Mouse (Mus musculus): ENCODE measurements around the gene Arhgef12. TPM values are rescaled to one million over a fixed set of nuclear protein-coding genes. Genes with fewer than 3 reads are reported as not detected.
A peak's percentile ranks its signal among the peaks of the same experiment; 100 is the strongest.

The Arhgef12 gene
- total RNA-seq, 2 experiments from 2014 or later, result 161 to 206 TPM

DNA sequence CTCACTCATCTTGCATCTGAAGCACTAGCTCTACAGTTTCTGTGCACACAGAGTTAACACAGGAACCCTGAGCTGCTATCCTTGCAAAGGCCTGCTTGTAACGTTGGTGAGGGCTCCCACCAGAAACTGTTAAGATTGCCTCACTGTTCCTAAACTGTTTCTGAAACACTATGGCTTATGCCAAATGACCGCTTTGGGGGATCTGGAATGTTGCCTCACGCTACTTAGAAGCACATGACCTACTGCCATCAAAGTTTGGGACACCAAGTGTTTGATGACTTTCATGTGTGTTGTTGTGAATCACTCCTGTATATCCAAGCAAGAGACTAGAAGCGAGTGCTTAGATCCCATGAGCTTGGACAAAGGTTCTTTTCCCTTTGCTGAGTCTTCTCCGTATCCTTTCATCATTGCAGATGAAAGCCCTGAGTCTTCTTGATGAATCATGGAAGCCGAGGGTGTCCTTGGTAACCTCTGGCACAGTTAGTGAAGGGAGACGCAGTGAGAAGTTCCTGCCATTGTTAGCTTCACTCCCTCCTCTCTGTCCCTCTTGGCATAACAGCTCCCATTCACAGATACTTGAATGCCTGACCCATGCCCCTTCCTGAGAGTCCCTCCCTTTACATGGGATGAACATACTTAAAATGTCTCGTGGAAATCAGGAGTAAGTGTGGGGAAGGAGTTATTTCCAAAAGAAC lies 3.4 kb upstream of the Arhgef12 start:
- ATAC-seq (replicated peaks; ENCODE audit: low FRiP score, poor library complexity, severe bottlenecking), result no peak

DNA sequence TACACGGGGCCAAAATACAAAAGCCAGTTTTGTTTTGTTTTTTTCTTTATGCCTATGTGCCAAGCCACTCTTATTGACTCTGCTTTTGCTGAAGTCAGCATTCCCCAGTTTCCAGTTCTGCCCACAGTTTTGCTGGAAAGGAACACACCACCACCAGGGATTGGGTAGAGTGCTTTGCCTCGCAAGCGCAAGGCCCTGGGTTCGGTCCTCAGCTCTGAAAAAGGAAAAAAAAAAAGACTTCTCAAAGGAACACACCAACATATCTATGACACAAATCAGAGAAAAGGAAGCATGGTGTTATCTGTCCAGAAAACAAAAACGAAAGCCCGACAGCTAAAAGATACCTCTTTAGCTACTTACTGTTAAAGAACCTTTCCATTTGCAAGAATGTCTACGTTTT lies 2.1 kb upstream of the Arhgef12 start:
- ATAC-seq (replicated peaks; ENCODE audit: low FRiP score, poor library complexity, severe bottlenecking), result no peak

DNA sequence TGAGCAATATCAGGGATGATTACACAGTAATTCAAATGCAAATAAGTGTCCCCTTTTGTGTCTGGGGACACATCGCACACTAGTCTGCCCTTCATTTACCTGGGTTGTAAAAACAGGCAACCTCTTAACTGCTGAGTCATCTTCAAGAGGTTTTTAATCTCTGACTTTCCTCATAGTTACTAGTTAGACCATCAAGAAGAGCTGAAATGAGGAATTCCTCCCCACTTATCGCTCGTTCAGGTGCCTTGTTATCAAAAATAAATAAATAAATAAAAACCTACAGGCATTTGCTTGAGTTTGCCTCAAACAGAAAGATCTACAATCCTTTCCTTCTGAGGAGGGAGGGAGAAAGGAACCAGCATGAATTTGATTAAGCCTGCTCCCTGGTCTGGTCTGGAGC lies 1.7 kb upstream of the Arhgef12 start:
- no peak for ATAC-seq (replicated peaks; ENCODE audit: low FRiP score, poor library complexity, severe bottlenecking)

DNA sequence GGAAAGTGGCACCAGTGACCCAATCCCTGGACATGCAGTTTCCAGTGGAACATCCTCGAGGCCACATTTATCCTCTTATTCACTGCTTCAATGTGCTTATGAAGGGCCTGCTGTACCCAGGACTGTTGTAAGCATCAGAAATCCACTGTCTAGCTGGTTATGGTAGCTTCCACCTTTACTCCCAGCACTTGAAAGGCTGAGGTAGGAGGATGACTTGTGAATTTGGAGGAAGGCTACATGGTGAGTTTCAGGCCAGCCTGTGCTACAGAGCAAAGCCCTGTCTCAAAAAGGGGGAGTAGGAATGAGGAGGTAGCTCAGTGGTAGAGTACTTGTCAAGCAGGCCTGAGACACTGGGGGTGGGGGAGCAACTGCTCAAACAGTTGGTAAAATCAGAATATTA lies 1.0 kb upstream of the Arhgef12 start:
- no peak for ATAC-seq (replicated peaks; ENCODE audit: low FRiP score, poor library complexity, severe bottlenecking)

DNA sequence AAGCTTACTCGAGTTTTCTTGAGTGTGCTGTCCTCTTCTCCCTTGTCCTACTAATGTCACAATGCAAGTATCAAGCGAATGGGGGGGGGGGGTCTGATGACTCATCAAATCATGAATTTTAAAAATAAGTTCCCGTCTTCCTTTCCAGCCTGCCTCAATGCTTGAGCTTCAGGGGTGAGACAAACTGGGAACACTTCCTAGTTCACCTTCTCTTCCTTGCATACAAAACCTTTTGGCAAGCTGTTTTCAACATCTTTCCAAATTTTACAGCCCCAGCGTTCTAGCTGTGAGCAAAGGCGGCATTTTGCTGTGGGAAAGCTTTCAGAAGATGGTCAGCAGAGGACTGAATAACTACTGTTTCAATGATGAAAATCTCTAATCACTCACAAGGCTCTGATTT lies 516 bp upstream of the Arhgef12 start:
- ATAC-seq (replicated peaks; ENCODE audit: low FRiP score, poor library complexity, severe bottlenecking), result no peak

DNA sequence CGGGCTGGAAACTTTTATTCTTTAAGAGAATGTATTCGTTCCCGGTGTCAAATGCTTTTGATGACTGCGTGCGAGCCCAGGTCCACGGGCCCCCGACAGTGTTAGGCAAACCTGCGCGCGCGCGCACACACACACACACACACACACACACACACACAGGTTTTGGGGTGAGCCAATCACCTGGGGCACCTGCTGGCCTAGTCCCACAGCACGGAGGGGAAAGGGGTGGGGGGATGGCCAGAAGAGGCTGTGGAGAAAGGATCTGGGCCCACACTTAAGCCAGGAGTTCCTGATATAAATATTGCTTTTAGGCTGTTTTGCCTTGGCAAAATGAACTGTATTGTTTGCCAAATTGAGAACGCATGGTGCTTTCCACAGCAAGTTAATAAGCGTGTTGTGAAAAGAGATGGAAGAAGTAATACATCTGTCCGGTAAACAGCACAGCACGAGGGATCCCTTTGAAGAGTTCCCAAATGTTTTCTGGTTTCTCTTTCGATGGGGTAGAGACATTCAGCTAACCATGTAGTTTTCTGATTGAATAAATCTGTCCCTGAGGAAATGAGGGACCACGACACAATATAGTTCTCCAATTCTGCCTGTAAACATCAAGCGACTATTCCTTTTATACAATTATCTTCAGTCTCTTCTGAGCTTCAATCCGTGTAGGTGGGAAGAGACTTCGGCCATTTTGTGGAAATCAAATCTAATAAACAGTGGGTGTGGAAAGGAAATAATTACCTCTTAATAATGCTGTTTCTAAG lies 433 bp downstream of the Arhgef12 start:
- ATAC-seq (replicated peaks; ENCODE audit: low FRiP score, poor library complexity, severe bottlenecking), result no peak

DNA sequence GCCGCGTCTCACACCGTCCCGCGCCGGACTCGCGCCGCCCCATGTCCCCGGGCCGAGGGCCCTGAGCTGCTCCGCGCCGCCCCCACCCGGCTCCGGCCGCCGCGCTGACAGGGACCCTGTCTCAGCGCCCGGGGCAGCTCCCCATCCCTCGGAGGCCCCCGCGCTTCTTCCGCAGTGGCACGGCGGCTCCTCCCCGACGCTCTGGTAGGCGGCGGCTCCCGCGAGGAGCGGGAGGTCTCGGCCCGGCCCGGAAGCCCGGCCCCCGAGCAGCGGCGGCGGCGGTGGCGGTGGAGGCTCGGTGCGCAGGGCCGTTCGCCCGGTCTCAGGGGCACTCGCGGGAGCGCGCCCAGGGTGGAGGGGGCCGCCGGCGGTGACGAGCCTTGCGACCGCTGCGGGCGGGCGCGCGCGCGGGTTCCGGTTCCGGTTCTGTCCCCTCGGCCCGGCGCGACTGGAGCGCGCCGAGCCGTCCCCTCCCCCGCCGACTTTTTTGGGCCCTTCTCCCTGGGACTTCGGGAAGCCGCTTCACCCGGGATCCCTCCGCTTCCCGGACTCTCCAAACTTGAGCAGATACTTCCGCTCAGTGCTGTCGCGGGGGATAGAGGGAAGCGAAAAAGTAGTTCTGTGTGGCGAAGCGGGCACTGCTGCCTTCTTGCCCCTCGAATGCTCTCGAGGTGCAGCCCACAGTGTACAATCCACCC lies 1.2 kb downstream of the Arhgef12 start:
- ATAC-seq (replicated peaks; ENCODE audit: low FRiP score, poor library complexity, severe bottlenecking), result peak; percentile 43

DNA sequence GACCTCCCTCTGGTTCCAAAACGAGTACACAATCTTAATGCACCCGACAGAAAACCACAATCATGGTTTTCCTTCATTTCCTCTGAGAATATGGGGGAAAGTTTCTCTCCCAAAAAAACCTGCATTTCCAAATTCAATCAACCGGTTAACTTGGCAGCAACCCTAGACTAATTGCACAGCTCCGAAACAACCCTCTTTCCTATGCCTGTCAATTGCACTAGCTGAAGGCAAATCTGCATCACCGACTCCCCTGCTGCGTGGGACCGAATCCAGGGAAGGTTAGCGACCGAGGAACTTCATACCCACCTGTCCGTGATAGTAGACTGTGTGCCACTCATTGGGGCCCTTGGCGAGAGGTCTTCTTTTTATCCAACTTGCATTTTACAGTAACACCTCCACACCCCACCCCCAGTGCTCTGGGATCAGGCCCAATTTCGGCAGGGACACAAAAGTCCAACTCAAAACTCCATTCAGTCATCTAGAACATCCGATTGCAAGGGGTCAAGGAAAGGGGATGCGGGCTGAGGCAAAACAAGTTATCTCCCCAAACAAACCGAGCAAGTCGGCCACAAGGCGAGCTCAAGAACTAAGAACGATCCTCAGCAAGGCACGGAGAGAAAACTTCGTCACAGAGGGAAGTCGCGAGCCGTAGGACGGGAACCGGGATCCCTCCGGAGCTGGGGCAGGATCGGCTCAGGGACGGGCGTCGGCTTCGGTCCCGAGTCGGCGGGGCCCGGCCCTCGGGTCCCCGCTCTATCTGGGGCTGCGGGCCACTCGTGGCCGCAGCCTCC lies 2.0 kb downstream of the Arhgef12 start:
- 0 out of 2 replicates have a peak, but pooled peaks have one; percentile 13 for ATAC-seq (replicated peaks; ENCODE audit: low FRiP score, poor library complexity, severe bottlenecking)

DNA sequence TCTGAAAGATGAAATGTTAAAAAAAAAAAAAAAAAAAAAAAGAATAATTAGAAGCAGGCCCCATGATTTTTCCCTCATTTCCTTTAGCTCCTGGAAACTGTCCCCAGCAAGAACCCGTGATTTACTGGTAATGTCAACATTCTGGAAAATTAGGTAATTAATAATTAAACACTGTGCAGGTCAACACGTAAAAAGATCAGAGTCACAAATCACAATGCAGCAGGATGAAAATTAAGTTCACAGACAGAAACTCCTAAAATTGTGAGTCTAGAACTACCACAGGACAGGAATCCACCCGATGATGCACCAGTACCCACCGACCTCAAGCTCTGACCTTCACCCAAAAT lies 2.5 kb downstream of the Arhgef12 start:
- ATAC-seq (replicated peaks; ENCODE audit: low FRiP score, poor library complexity, severe bottlenecking), result no peak

DNA sequence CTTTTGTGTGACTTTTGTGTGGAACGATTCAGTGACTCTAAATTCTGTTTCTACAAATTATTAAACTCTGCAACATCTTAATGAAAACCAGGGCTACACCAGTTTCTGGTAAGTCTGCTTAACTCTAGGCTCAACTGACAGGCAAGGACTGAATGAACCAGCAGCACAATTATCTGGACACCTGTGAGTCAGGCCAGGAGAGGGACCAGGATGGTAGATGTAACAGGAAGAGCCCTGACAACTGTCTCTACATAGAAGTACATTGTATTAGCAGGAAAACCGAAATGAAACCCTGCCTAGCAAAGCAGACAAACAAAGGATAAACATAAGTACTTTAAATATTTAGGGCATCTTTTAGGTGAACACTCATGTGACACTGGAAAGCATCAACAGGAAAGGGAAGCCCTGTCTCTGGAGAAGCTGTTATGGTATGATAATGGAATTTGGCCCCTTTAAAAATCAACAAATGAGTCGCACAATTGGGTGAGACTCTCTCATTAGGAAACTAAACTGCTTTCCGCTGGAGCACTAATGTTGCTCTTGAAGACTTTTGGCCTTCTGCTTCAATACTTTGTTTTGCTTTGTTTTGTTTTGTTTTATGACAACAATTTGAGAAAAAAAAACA lies 3.3 kb downstream of the Arhgef12 start:
- no peak for ATAC-seq (replicated peaks; ENCODE audit: low FRiP score, poor library complexity, severe bottlenecking)

DNA sequence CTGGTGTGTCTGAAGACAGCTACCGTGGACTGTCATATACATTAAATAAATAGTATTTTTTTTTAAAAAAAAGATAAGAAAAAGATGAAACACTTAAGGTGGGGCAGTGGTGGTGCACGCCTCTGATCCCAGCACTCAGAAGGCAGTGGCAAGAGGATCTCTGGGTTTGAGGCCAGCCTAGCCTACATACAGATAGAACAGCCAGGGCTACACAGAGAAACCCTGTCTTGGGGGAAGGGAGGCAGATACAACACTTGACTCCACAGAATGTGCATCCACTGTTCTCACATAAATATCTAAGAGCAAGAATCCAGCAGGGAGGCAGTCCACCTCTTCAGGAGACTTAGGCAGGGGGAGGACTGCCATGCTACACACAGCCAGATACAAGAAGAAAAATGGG lies 4.1 kb downstream of the Arhgef12 start:
- ATAC-seq (replicated peaks; ENCODE audit: low FRiP score, poor library complexity, severe bottlenecking), result peak; percentile 41; the same call in 1 of the 2 replicates

DNA sequence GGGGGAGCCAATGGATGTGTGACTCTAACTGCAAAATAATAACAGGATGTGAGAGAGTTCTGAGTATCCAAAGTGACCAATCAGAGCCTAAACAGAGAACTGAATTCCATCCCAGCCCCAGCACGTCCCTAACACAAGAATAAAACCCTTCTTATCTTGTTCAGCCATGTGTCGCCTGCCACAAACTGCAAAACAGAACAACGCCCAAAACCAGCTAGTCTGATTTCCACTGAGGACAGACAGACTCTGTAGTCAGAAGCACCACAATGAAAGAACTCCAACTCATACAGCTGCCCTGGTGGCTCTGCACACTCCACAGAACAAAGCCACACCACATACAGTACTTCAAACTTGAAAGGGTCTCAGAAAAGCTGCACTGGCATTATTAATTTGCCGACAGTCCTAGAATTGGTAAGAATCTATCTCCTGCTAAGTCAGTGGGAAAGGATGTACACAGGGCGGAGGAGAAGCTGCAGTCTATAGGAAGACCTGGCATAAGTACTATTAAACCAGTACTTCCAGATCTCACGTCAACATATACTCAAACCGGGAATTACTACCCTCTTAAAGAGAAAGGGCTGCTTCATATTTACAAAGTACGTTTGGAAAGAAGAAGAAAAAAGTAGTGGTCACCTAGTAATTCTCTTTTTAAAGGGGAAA lies 5.0 kb downstream of the Arhgef12 start:
- peak; percentile 83 for ATAC-seq (replicated peaks; ENCODE audit: low FRiP score, poor library complexity, severe bottlenecking)

DNA sequence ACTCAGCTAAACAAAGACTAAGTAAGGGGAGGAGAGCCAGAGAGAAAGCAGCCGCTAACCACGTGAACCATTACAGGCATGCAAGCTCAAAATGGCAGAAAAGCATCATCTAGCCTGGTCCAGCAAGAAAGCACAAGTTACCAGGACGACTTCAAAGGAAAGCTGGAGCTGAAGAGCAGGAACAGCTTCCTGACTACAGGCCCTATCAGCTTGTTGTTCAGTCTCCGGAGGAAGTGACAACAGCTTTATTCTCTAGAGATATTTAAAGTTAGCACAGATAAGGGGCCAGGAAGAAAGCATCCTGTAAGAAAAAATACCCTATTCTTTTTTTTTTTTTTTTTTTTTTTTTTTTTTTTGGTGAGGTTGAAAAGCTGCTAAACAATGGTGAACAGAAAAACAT lies 8.1 kb downstream of the Arhgef12 start:
- no peak for ATAC-seq (replicated peaks; ENCODE audit: low FRiP score, poor library complexity, severe bottlenecking)

DNA sequence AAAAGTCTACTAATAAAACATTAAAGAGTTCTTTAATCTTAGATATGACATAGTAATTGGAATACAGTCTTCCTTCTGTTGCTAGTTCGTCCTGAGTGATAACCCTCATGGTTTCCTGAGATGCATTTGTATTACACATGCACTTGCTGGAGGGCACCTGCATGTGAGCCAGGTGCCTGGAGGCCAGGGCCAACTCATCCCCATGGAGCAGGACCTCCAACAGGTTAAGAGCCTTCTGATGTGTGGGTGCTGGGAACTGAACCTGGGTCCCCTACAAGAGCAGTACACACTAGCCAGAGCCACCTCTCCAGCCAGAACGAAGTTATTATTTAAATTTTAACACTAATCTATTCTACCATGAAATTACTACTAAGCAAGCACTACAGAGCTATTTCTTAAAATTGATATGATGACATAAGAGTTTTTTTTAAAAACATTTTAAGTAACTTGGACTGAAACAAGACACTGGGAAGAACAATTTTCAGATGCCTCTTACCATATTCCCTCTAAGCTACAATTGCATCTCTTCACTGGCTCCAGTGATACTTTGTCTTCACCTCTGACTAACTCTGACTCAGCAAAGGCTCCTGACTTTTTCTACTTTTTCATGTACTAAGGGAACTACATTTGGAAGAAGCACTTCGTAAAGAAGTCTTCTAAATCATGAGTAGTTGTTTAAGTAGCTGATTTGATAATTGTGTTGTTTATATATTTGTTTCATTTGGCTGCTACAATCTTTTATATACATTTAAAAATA lies 9.1 kb downstream of the Arhgef12 start:
- no peak for ATAC-seq (replicated peaks; ENCODE audit: low FRiP score, poor library complexity, severe bottlenecking)

DNA sequence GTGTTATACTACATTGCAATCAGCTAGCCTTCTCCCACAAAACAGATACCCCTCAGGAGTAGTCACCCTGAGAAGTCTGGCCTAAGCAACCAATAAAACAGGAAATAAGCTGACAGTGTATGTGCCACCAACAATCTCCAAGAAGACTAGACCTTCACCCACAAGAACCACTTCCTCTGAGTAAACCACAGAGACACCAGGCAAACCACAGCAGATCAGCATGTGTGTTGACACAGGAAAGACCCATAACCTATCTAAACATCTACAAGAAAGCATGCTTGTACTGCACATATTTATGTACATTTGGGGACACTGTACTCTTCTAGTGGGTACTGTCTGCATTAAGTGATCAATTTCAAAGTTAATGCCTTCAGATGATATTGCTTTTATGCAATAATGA lies 10.7 kb downstream of the Arhgef12 start:
- ATAC-seq (replicated peaks; ENCODE audit: low FRiP score, poor library complexity, severe bottlenecking), result no peak

DNA sequence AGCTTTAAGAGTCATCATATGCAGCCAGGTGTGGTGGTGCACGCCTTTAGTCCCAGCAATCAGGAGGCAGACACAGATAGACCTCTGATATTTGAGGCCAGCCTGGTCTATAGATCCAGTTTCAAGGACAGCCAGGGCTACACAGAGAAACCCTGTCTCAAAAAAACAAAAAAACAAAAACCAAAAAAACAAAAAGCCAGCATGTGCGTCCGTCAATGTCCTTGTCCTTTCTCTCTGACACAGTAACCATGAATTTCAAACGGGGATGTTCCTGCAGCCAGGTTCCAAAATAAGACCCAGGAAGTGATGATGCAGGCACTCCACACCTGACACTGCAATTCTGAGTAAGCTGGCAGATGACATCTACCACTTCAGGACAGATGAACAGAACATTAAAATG lies 12.2 kb downstream of the Arhgef12 start:
- no peak for ATAC-seq (replicated peaks; ENCODE audit: low FRiP score, poor library complexity, severe bottlenecking)

DNA sequence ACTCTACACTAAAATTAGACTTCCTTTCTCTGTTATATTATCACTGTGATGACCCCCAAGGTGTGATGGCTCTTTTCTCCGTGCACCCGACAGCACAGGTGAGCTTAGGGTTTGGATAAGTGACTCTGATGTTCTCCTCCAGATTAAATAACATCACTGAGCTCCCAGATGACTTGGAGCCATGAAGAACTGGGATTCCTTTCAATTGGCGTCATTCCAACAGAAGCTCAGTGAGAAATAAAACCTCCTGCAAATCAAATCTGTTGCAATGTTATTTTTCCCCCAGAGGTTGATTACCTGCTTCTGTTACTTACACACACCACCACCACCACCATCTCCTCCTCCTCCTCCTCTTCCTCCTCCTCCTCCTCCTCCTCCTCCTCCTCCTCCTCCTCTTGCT lies 13.2 kb downstream of the Arhgef12 start:
- no peak for ATAC-seq (replicated peaks; ENCODE audit: low FRiP score, poor library complexity, severe bottlenecking)

DNA sequence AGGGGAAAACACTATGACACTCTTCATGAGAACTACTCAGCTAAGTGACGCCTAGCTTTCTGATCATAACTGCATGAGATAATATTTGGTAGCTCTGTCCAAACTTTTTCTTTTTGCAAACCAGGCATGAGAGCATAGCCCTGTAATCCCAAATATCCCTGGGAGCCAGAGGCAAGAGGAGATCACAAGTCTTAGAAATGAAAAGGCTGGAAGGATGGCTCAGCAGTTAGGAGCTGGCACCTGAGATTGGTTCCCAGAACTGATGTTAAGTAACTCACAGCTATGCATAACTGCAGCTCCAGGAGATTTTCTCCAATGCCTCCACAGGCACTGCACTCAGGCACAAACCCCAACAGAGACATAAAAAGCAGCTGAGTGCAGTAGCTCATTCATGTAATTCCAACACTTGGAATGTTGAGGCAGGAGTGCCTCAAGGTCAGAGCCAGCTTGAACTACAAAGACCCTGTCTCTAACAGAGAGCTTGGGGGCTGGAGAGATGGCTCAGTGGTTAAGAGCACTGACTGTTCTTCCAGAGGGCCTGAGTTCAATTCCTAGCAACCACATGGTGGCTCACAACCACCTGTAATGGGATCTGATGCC lies 21.3 kb downstream of the Arhgef12 start:
- no peak for ATAC-seq (replicated peaks; ENCODE audit: low FRiP score, poor library complexity, severe bottlenecking)

Data from erythroid progenitor cell, adult 5-6 weeks (primary cell).